Mouse (Mus musculus) stomach, postnatal 0 days (tissue): Measurements from ENCODE around the gene Atp6v1b1. TPM values are rescaled to one million over a fixed set of nuclear protein-coding genes. Genes with fewer than 3 reads are reported as not detected.

ENCODE experiments used
- ATAC-seq: fragments of 200-750 bp; cut with Nextera tagmentation; 2 replicates; pipeline ENCODE4 v1.8.0; 2017; ENCODE audit not compliant: low FRiP score, low TSS enrichment
- DNase-seq: peaks from one replicate; pipeline ENCODE4 v3.0.0-alpha.2; 2016; ENCODE audit warnings: low spot score
- H3K27ac ChIP-seq: fragments of 300-500 bp; sonication (generic); replicated peaks from 2 replicates; pipeline ENCODE4 v1.5.1; 2014; ENCODE audit warnings: mild to moderate bottlenecking, control low read depth
- H3K27me3 ChIP-seq: fragments of 300-500 bp; sonication (generic); 2 replicates; pipeline ENCODE4 v1.6.1; 2014; ENCODE audit warnings: low read length; ENCODE audit not compliant: control insufficient read depth, insufficient read depth
- H3K36me3 ChIP-seq: fragments of 300-500 bp; sonication (generic); 2 replicates; pipeline ENCODE4 v1.6.1; 2014; ENCODE audit warnings: low read length, mixed read lengths; ENCODE audit not compliant: control insufficient read depth, insufficient read depth
- H3K4me1 ChIP-seq: fragments of 300-500 bp; sonication (generic); replicated peaks from 2 replicates; pipeline ENCODE4 v1.6.1; 2014; ENCODE audit warnings: antibody characterized with exemption; ENCODE audit not compliant: control insufficient read depth, insufficient read depth
- H3K4me2 ChIP-seq: fragments of 300-500 bp; sonication (generic); replicated peaks from 2 replicates; pipeline ENCODE4 v1.6.1; 2014; ENCODE audit warnings: low read depth, mild to moderate bottlenecking, control low read depth, moderate library complexity
- H3K4me3 ChIP-seq: fragments of 300-500 bp; sonication (generic); 2 replicates; pipeline ENCODE4 v1.5.1; 2014; ENCODE audit warnings: low read depth, low read length, control low read depth
- H3K9ac ChIP-seq: fragments of 300-500 bp; sonication (generic); 2 replicates; pipeline ENCODE4 v1.6.1; 2014; ENCODE audit warnings: mild to moderate bottlenecking, low read length, control low read depth, mixed read lengths
- H3K9me3 ChIP-seq: fragments of 300-500 bp; sonication (generic); 2 replicates; pipeline ENCODE4 v1.6.1; 2016; ENCODE audit warnings: low read length; ENCODE audit not compliant: control insufficient read depth
- CTCF ChIP-seq: IDR thresholded peaks from 2 replicates; pipeline ENCODE4 v1.5.1; 2016; ENCODE audit warnings: antibody characterized with exemption, low read depth, mild to moderate bottlenecking, moderate library complexity
- EP300 ChIP-seq: optimal IDR thresholded peaks from 2 replicates; pipeline ENCODE3; 2016; ENCODE audit warnings: antibody characterized with exemption
- WGBS: fragments of 180-500 bp; shearing (Covaris S2); extraction: QIAGEN DNeasy Blood & Tissue Kit; methylation state at CpG from one replicate; pipeline ENCODE4 v1.1.7; 2014; 5-methylcytosine and 5-hydroxymethylcytosine counted together
- polyA plus RNA-seq: library from polyadenylated mRNA; unstranded; fragments of >200 nt; fragmentation: Nextera tagmentation; extraction: Ambion mirVana; gene quantifications from 2 replicates; pipeline ENCODE4 v1.2.1, GENCODE M21; 2015

Gene Atp6v1b1
- polyA plus RNA-seq, 1 experiment from 2014 or later = 0.30 TPM

GRCm38 (mm10) chr6:83702146-83702999 lies 40.4 kb upstream of the Atp6v1b1 start:
- Histone ChIP-seq H3K4me1 (no peaks in the 10 kb centered on the region), H3K36me3 (no peaks in the 10 kb centered on the region), H3K27me3 (peaks cover 34% of the 10 kb centered on the region), H3K27ac (no peak overlapping the region), H3K9me3 (no peaks in the 10 kb centered on the region), H3K9ac (no peak overlapping the region), H3K4me2 (no peak overlapping the region), H3K4me3 (peak overlapping the region; percentile 8; the same call in 1 of the 2 replicates)
- DNase-seq (peak; percentile 29), ATAC-seq (peak; percentile 42; the same call in 1 of the 2 replicates)
- TF ChIP-seq CTCF (no peak), EP300 (no peak)
- 2% methylated on average over 53 of the region's 53 CpGs for WGBS

- ATAC-seq = no peak
- H3K36me3 ChIP-seq = no peaks in the 10 kb centered on the region
- H3K4me2 ChIP-seq = no peak overlapping the region
- 3% methylated on average over 27 of the region's 27 CpGs for WGBS
- peaks cover 39% of the 10 kb centered on the region for H3K27me3 ChIP-seq
- no peak overlapping the region for H3K4me3 ChIP-seq
- no peak overlapping the region for H3K9ac ChIP-seq
- TF ChIP-seq EP300 (no peak), CTCF (no peak)
- no peak overlapping the region for H3K27ac ChIP-seq
- no peak for DNase-seq
- H3K4me1 ChIP-seq = no peaks in the 10 kb centered on the region
- H3K9me3 ChIP-seq = no peaks in the 10 kb centered on the region
Measured at GRCm38 (mm10) chr6:83703000-83703721, 39.6 kb upstream of the Atp6v1b1 start.

- Histone ChIP-seq H3K4me3 (no peak overlapping the region), H3K9ac (no peak overlapping the region), H3K36me3 (no peaks in the 10 kb centered on the region), H3K27me3 (peaks cover 45% of the 10 kb centered on the region), H3K4me1 (no peaks in the 10 kb centered on the region), H3K4me2 (no peak overlapping the region), H3K9me3 (no peaks in the 10 kb centered on the region), H3K27ac (no peak overlapping the region)
- WGBS = 1% methylated on average over 10 of the region's 10 CpGs
- TF ChIP-seq EP300 (no peak), CTCF (no peak)
- ATAC-seq (no peak), DNase-seq (no peak)
Measured at GRCm38 (mm10) chr6:83703722-83704078, 39.1 kb upstream of the Atp6v1b1 start.

GRCm38 (mm10) chr6:83704294-83704693 lies 38.5 kb upstream of the Atp6v1b1 start:
- WGBS = 7% methylated on average over 1 of the region's 1 CpGs

GRCm38 (mm10) chr6:83704701-83705100 lies 38.1 kb upstream of the Atp6v1b1 start:
- no peak for ATAC-seq
- 16% methylated on average over 5 of the region's 5 CpGs for WGBS
- no peak overlapping the region for H3K4me3 ChIP-seq

More at GRCm38 (mm10) chr6:83704294-83704693, 38.5 kb upstream of the Atp6v1b1 start:
- no peaks in the 10 kb centered on the region for H3K4me1 ChIP-seq
- no peak overlapping the region for H3K9ac ChIP-seq
- H3K4me2 ChIP-seq = no peak overlapping the region
- no peak overlapping the region for H3K4me3 ChIP-seq
- no peak overlapping the region for H3K27ac ChIP-seq
- peaks cover 44% of the 10 kb centered on the region for H3K27me3 ChIP-seq
- ATAC-seq (no peak), DNase-seq (no peak)
- no peaks in the 10 kb centered on the region for H3K9me3 ChIP-seq
- H3K36me3 ChIP-seq = no peaks in the 10 kb centered on the region
- TF ChIP-seq CTCF = no peak
- TF ChIP-seq EP300 = no peak

More at GRCm38 (mm10) chr6:83704701-83705100, 38.1 kb upstream of the Atp6v1b1 start:
- Histone ChIP-seq H3K9me3 (no peaks in the 10 kb centered on the region), H3K27me3 (peaks cover 42% of the 10 kb centered on the region), H3K27ac (no peak overlapping the region), H3K36me3 (no peaks in the 10 kb centered on the region), H3K4me1 (no peaks in the 10 kb centered on the region), H3K9ac (no peak overlapping the region), H3K4me2 (no peak overlapping the region)
- TF ChIP-seq EP300 (no peak), CTCF (no peak)
- no peak for DNase-seq
